Mouse (Mus musculus): Measurements from ENCODE around the gene Alkbh6. TPM values are rescaled to one million over a fixed set of nuclear protein-coding genes. Genes with fewer than 3 reads are reported as not detected.

The Alkbh6 gene
- total and polyA plus RNA-seq, 3 experiments: 24.0 to 61.7 (median 29.5) TPM

DNA sequence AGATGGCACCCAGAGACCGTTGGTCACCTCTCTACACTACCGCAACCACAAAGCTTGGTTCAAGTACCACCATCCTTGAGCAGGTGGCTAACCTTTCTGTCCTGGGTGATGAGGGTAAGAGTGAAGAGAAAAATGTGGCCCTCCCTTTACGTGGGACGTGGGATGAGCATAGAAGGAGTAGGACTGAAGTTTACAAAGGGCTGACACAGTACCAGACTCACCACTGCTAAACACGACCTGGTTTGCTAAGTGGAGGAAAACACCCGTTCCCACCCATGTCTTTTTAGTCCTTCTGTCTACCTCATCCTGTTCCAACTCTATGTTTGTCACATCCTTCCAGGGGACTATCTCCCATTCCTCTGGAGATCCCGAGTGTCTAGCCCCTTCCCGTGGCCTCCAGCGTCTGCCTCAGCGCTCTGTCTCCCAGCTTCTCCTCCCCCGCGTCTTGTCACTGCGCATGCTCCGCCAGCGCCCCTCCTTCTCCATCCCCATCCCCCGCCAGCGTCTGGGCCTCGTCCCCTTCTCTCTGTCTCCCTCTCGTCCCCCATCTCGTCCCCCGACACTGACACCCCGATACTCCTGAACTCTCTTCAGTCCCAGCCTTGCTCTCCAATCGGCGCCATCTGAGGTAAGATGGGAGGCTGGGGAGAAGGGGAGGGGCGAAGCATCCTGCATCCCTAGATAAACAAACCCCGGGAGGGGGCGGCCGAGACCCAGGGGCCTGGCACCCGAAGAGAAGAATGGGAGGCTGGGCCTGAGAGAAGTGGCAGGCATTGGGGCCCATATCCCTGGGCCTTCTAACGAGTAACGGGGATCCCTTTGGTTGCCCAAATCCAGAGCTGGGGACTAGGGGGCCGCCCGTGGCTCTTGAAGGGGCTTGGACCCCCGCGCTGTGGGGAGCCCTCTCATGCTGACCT, 17.0 kb upstream of the Alkbh6 start, which contains the start of gene Clip3:
Clip3 (plus strand) TSS at position 514 of the 917 bp plus-strand sequence.
- Histone ChIP-seq H3K4me1 (ENCODE audit: control insufficient read depth, insufficient read depth, low read length) (peaks cover 5% of the 10 kb centered on the region; the same call in 1 of the 2 replicates), H3K4me3 (peak within 1 kb of the TSS; percentile 36), H3K27me3 (ENCODE audit: control insufficient read depth, insufficient read depth, low read length) (no peaks in the 10 kb centered on the region), H3K36me3 (ENCODE audit: control insufficient read depth, insufficient read depth, low read length) (no peaks in the 10 kb centered on the region), H3K27ac (peak within 1 kb of the TSS; percentile 55), H3K79me2 (replicated peaks; ENCODE audit: control insufficient read depth, insufficient read depth, low read length) (no peaks in the 10 kb centered on the region), H3K9ac (ENCODE audit: low read depth, low read length) (peak within 1 kb of the TSS; percentile 33)
- TF ChIP-seq POLR2A (IDR thresholded peaks at IDR 0.05; ENCODE audit: insufficient read depth, low read depth, low read length) (peak; percentile 78), CTCF (IDR thresholded peaks at IDR 0.05) (no peak)
- peak; percentile 73 to 81 for DNase-seq
- intact Hi-C loops (cut with DNase I): no loop called here
- 11% methylated on average over 35 of the region's 35 CpGs for WGBS

DNA sequence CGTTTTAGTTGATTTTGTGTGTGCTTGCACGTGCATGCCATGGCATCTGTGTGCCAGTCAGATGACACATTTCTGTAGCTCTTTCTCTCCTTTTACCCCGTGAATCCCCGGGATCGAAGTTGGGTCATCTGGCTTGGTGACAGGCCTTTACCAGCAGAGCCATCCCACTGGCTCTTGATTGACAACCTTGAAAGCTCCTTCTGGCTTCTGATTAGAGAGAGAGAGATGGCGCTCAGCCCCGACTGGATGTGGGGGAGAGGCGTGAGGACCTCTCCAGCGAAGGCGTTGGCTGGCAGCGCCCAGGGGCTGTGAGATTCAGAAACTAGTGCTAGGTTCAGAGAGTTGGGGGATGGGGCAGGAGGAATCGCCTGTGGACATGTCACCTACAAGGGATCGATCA, 14.7 kb upstream of the Alkbh6 start:
- TF ChIP-seq CTCF (IDR thresholded peaks at IDR 0.05): no peak
- TF ChIP-seq EP300 (IDR thresholded peaks at IDR 0.05; ENCODE audit: insufficient read depth, low read depth, low read length): no peak
- no peak for TF ChIP-seq POLR2A (IDR thresholded peaks at IDR 0.05; ENCODE audit: insufficient read depth, low read depth, low read length)
- Histone ChIP-seq H3K4me3 (no peak overlapping the region), H3K27ac (no peak overlapping the region), H3K27me3 (ENCODE audit: control insufficient read depth, insufficient read depth, low read length) (no peaks in the 10 kb centered on the region), H3K79me2 (replicated peaks; ENCODE audit: control insufficient read depth, insufficient read depth, low read length) (no peaks in the 10 kb centered on the region), H3K36me3 (ENCODE audit: control insufficient read depth, insufficient read depth, low read length) (no peaks in the 10 kb centered on the region), H3K4me1 (ENCODE audit: control insufficient read depth, insufficient read depth, low read length) (peaks cover 5% of the 10 kb centered on the region; the same call in 1 of the 2 replicates), H3K9ac (ENCODE audit: low read depth, low read length) (no peak overlapping the region)
- WGBS: 57% methylated on average over 13 of the region's 13 CpGs
- intact Hi-C loops (cut with DNase I): no loop called here
- DNase-seq: no peak

DNA sequence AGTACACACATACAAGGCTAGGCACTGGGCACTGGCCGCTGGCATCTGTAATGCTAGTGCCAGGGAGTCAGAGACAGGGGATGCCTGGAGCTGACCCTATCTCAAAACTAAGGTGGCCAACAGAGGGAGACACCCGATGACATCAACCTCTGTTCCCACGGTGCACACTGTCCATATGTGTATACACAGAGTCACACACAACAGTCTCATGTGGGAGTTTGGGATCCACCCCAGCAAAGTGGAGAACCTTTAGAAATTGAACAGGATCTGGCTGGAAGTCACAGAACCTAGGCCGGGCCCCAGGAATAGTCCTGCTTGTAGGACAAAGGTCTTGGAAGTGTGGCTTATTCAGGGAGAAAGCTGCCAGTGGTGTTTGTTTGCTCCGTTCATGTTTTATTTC, 14.2 kb upstream of the Alkbh6 start:
- intact Hi-C loops (cut with DNase I): no loop called here
- H3K27me3 ChIP-seq (ENCODE audit: control insufficient read depth, insufficient read depth, low read length): no peaks in the 10 kb centered on the region
- H3K36me3 ChIP-seq (ENCODE audit: control insufficient read depth, insufficient read depth, low read length): no peaks in the 10 kb centered on the region
- no peak overlapping the region for H3K4me3 ChIP-seq
- no peaks in the 10 kb centered on the region for H3K79me2 ChIP-seq (replicated peaks; ENCODE audit: control insufficient read depth, insufficient read depth, low read length)
- no peak for DNase-seq
- TF ChIP-seq CTCF (IDR thresholded peaks at IDR 0.05): no peak
- no peak for TF ChIP-seq POLR2A (IDR thresholded peaks at IDR 0.05; ENCODE audit: insufficient read depth, low read depth, low read length)
- TF ChIP-seq EP300 (IDR thresholded peaks at IDR 0.05; ENCODE audit: insufficient read depth, low read depth, low read length): no peak
- H3K9ac ChIP-seq (ENCODE audit: low read depth, low read length): no peak overlapping the region
- WGBS: 60% methylated on average over 5 of the region's 5 CpGs
- peaks cover 5% of the 10 kb centered on the region; the same call in 1 of the 2 replicates for H3K4me1 ChIP-seq (ENCODE audit: control insufficient read depth, insufficient read depth, low read length)
- H3K27ac ChIP-seq: no peak overlapping the region

DNA sequence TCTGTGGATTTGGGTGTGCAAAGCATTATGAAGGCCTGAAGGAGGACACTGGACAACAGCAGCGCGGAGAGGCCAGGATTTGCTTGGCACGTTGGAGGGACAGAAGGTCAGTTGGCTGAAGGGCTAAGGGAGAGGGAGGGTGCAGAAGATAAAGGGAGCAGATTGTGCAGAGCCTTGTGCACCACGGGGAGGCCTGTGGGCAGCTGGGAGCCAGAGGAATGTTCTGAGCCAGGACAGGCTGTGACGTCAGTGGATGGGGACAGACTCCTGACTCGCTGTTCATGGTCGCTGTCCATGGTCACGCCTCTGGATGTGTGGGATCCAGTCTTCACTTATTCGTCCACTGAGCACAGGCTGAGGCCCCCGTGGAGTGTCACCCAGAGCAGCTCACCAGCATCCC, 13.4 kb upstream of the Alkbh6 start:
- Histone ChIP-seq H3K4me1 (ENCODE audit: control insufficient read depth, insufficient read depth, low read length) (peaks cover 5% of the 10 kb centered on the region; the same call in 1 of the 2 replicates), H3K27ac (no peak overlapping the region), H3K9ac (ENCODE audit: low read depth, low read length) (no peak overlapping the region), H3K27me3 (ENCODE audit: control insufficient read depth, insufficient read depth, low read length) (no peaks in the 10 kb centered on the region), H3K79me2 (replicated peaks; ENCODE audit: control insufficient read depth, insufficient read depth, low read length) (no peaks in the 10 kb centered on the region), H3K36me3 (ENCODE audit: control insufficient read depth, insufficient read depth, low read length) (no peaks in the 10 kb centered on the region), H3K4me3 (no peak overlapping the region)
- intact Hi-C loops (cut with DNase I): no loop called here
- 28% methylated on average over 10 of the region's 10 CpGs for WGBS
- peak; percentile 55 to 68 for DNase-seq
- TF ChIP-seq CTCF (IDR thresholded peaks at IDR 0.05) (no peak), POLR2A (IDR thresholded peaks at IDR 0.05; ENCODE audit: insufficient read depth, low read depth, low read length) (no peak), EP300 (IDR thresholded peaks at IDR 0.05; ENCODE audit: insufficient read depth, low read depth, low read length) (no peak)

DNA sequence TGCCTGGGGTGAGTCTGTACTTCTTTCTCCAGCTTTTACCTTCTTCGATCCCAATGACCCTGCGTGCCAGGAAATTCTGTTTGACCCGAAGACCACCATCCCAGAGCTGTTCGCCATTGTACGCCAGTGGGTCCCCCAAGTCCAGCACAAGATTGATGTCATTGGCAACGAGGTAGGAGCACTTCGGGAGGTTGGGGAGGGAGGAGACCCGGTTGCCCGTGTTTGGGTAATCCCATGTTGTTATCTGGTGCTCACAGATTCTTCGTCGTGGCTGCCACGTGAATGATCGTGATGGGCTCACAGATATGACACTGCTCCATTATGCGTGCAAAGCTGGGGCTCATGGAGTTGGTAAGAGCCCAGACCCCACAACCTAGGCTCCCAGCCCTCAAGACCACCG, 11.7 kb upstream of the Alkbh6 start:
- Histone ChIP-seq H3K27me3 (ENCODE audit: control insufficient read depth, insufficient read depth, low read length) (no peaks in the 10 kb centered on the region), H3K79me2 (replicated peaks; ENCODE audit: control insufficient read depth, insufficient read depth, low read length) (no peaks in the 10 kb centered on the region), H3K27ac (no peak overlapping the region), H3K36me3 (ENCODE audit: control insufficient read depth, insufficient read depth, low read length) (no peaks in the 10 kb centered on the region), H3K4me1 (ENCODE audit: control insufficient read depth, insufficient read depth, low read length) (peaks cover 3% of the 10 kb centered on the region; the same call in 1 of the 2 replicates), H3K4me3 (no peak overlapping the region), H3K9ac (ENCODE audit: low read depth, low read length) (no peak overlapping the region)
- WGBS: 88% methylated on average over 15 of the region's 15 CpGs
- intact Hi-C loops (cut with DNase I): no loop called here
- no peak for TF ChIP-seq EP300 (IDR thresholded peaks at IDR 0.05; ENCODE audit: insufficient read depth, low read depth, low read length)
- TF ChIP-seq CTCF (IDR thresholded peaks at IDR 0.05): no peak
- no peak for TF ChIP-seq POLR2A (IDR thresholded peaks at IDR 0.05; ENCODE audit: insufficient read depth, low read depth, low read length)
- no peak for DNase-seq

DNA sequence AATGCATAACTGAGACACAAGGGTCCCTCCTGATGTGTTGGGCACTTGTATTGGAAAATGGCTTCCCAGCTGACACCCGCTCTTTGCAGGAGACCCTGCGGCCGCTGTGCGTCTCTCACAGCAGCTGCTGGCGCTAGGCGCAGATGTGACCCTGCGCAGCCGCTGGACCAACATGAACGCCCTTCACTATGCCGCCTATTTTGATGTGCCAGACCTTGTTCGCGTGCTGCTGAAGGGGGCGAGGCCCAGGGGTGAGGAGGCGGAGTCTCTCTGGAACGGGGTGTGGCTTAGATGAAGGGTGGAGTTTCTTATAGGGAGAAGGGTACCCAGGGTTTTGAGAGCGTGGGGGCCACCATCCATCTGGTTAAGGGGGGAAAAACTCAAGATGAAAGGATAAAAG, 11.3 kb upstream of the Alkbh6 start:
- no peak for DNase-seq
- Histone ChIP-seq H3K27ac (no peak overlapping the region), H3K4me3 (no peak overlapping the region), H3K27me3 (ENCODE audit: control insufficient read depth, insufficient read depth, low read length) (no peaks in the 10 kb centered on the region), H3K79me2 (replicated peaks; ENCODE audit: control insufficient read depth, insufficient read depth, low read length) (no peaks in the 10 kb centered on the region), H3K4me1 (ENCODE audit: control insufficient read depth, insufficient read depth, low read length) (peaks cover 3% of the 10 kb centered on the region; the same call in 1 of the 2 replicates), H3K36me3 (ENCODE audit: control insufficient read depth, insufficient read depth, low read length) (no peaks in the 10 kb centered on the region), H3K9ac (ENCODE audit: low read depth, low read length) (no peak overlapping the region)
- TF ChIP-seq EP300 (IDR thresholded peaks at IDR 0.05; ENCODE audit: insufficient read depth, low read depth, low read length) (no peak), CTCF (IDR thresholded peaks at IDR 0.05) (no peak), POLR2A (IDR thresholded peaks at IDR 0.05; ENCODE audit: insufficient read depth, low read depth, low read length) (no peak)
- intact Hi-C loops (cut with DNase I): no loop called here
- WGBS: 77% methylated on average over 16 of the region's 16 CpGs
